Mouse (Mus musculus) cortical plate, adult 2 months (tissue): Measurements from ENCODE around the gene Rnf145. TPM values are rescaled to one million over a fixed set of nuclear protein-coding genes. Genes with fewer than 3 reads are reported as not detected.

Experiments used
- H3K27ac ChIP-seq: fragments of 200-500 bp; 2 replicates; pipeline ENCODE4 v1.5.1; 2012; ENCODE audit warnings: low read length, control low read depth, inconsistent platforms; ENCODE audit not compliant: insufficient read depth
- H3K4me1 ChIP-seq: fragments of 200-500 bp; 2 replicates; pipeline ENCODE4 v1.6.1; 2011; ENCODE audit warnings: low read length; ENCODE audit not compliant: control insufficient read depth, insufficient read depth
- H3K4me3 ChIP-seq: fragments of 200-500 bp; 2 replicates; pipeline ENCODE4 v1.5.1; 2011; ENCODE audit warnings: mild to moderate bottlenecking, low read length, control low read depth; ENCODE audit not compliant: insufficient read depth
- CTCF ChIP-seq: fragments of 200-500 bp; IDR thresholded peaks from 2 replicates; pipeline ENCODE4 v1.5.1; 2011; ENCODE audit warnings: mild to moderate bottlenecking, control low read depth, low read length; ENCODE audit not compliant: insufficient read depth; ENCODE audit errors: extremely low read depth
- POLR2A ChIP-seq: fragments of 200-500 bp; IDR thresholded peaks from 2 replicates; pipeline ENCODE4 v1.6.1; 2011; ENCODE audit warnings: mild to moderate bottlenecking, low read length, control low read depth; ENCODE audit not compliant: insufficient read depth; ENCODE audit errors: extremely low read depth
- polyA plus RNA-seq: library from polyadenylated mRNA; depleted of rRNA; stranded (reverse); fragments of >200 nt; gene quantifications from 2 replicates; pipeline ENCODE4 v1.2.3, GENCODE M21; 2012

Gene Rnf145
- polyA plus RNA-seq, 1 experiment: 88.7 TPM

GRCm38 (mm10) chr11:44546250-44546649 lies 27.5 kb downstream of the Rnf145 start:
- Histone ChIP-seq H3K27ac (no peak overlapping the region), H3K4me1 (no peaks in the 10 kb centered on the region; the same call in 1 of the 2 replicates), H3K4me3 (no peak overlapping the region)
- TF ChIP-seq POLR2A (no peak), CTCF (no peak)

- Histone ChIP-seq H3K27ac (no peak overlapping the region), H3K4me3 (no peak overlapping the region), H3K4me1 (no peaks in the 10 kb centered on the region; the same call in 1 of the 2 replicates)
- TF ChIP-seq CTCF (no peak), POLR2A (no peak)
Observed at GRCm38 (mm10) chr11:44547651-44548196, 29.0 kb downstream of the Rnf145 start.

DNA sequence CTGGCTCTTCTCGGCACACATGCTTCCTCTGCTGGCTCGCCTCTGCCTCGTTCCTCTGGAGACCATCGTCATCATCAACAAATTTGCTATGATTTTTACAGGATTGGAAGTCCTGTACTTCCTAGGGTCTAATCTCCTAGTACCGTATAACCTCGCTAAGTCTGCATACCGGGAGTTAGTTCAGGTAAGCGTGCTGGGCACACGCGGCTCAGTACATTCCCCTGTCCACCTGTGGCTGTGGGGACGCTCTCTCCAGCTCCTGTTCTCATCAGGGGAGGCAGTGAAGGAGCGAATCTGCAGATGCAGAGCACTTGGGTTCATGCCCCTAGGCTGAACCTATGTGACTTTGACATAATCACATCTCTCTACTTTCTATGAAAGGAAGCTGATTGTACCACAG lies 30.1 kb downstream of the Rnf145 start:
- no peak overlapping the region for H3K27ac ChIP-seq
- H3K4me3 ChIP-seq: no peak overlapping the region
- TF ChIP-seq POLR2A (no peak), CTCF (no peak)
- H3K4me1 ChIP-seq: no peaks in the 10 kb centered on the region; the same call in 1 of the 2 replicates

DNA sequence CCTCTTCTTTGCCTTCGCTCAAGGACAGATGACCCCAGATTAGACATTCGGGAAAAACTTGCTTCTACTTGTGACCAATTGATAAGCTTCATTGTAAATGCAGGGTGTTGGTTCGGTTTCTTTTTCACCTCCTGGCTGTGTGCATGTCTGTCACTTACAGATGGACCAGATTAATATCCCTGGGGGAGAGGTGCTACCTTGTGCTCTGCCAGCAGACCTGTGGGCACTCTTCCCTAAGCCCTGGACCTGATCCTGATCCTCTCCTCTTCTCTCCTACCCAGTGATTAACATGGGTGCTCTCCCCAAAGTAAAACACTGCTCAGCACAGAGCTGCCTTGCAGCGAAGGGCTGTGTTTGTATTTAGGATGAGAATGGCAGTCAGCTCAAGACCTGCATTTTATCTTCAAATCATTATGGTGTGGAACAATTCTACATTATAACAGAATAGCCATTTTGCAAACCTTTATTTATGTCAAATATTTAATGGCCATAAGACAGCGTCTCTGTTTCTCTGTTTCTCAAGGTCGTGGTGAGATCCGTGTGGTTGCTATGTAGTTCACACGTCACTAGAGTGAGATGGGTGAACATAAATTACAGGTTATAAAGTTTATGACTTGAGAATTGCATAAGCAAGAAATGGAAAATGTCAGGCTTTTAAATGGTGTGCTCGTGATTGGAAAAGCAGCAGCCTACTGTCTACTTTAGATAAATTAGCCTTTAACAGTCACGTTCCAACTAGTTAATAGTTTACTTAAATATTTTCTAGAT lies 30.9 kb downstream of the Rnf145 start:
- Histone ChIP-seq H3K27ac (no peak overlapping the region), H3K4me1 (no peaks in the 10 kb centered on the region; the same call in 1 of the 2 replicates), H3K4me3 (no peak overlapping the region)
- TF ChIP-seq POLR2A: no peak
- no peak for TF ChIP-seq CTCF

GRCm38 (mm10) chr11:44550996-44551395 lies 32.2 kb downstream of the Rnf145 start:
- Histone ChIP-seq H3K4me1 (no peaks in the 10 kb centered on the region; the same call in 1 of the 2 replicates), H3K4me3 (no peak overlapping the region), H3K27ac (no peak overlapping the region)
- no peak for TF ChIP-seq CTCF
- TF ChIP-seq POLR2A: no peak

DNA sequence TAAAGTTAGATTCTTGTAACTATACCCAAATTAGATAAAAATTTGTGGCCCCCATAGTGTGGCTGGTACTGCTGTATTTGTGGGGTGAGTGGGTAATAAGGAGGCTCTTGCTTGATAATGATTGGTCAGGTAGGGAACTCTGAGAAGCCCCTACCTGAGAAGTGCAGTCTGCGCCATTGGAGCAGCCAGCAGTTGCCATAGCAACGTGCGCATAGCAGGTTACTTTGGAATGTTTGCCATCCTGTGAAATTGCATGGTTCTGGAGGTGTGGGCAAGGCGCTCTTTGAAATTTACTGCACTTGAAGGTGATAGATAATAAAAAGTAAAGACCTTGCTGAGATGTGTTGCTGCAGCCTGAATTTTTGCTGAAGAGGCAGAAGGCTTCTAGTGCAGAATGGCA lies 35.6 kb downstream of the Rnf145 start:
- Histone ChIP-seq H3K4me1 (no peaks in the 10 kb centered on the region; the same call in 1 of the 2 replicates), H3K27ac (no peak overlapping the region), H3K4me3 (no peak overlapping the region)
- TF ChIP-seq POLR2A (no peak), CTCF (no peak)

DNA sequence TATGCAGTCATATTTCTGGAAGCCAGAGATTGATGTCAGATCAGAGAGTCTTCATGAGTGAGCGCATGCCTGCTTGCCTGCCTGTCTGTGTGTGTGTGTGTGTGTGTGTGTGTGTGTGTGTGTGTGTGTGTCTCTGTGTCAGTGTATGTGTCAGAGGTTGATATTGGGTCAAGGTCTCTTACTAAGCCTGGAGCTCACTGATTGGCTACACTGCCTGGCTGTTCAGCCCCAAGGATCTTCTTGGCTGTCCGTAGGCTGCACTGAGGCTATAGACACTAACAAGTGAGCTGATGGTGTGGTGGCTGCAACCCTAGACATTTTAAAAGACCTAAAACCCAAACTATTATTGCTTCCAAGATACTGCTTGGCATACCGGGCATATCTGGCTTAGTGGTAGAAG lies 39.8 kb downstream of the Rnf145 start:
- peaks cover 1% of the 10 kb centered on the region; the same call in 1 of the 2 replicates for H3K4me1 ChIP-seq
- no peak overlapping the region for H3K27ac ChIP-seq
- no peak for TF ChIP-seq CTCF
- TF ChIP-seq POLR2A: no peak
- no peak overlapping the region for H3K4me3 ChIP-seq

GRCm38 (mm10) chr11:44559466-44559865 lies 40.7 kb downstream of the Rnf145 start:
- Histone ChIP-seq H3K27ac (no peak overlapping the region), H3K4me1 (peaks cover 1% of the 10 kb centered on the region; the same call in 1 of the 2 replicates), H3K4me3 (no peak overlapping the region)
- no peak for TF ChIP-seq CTCF
- TF ChIP-seq POLR2A: no peak

- Histone ChIP-seq H3K4me1 (0 out of 2 replicates have a peak, but pooled peaks cover 1% of the 10 kb centered on the region), H3K27ac (no peak overlapping the region), H3K4me3 (no peak overlapping the region)
- TF ChIP-seq POLR2A (no peak), CTCF (no peak)
Observed at GRCm38 (mm10) chr11:44560396-44560795, 41.6 kb downstream of the Rnf145 start.

DNA sequence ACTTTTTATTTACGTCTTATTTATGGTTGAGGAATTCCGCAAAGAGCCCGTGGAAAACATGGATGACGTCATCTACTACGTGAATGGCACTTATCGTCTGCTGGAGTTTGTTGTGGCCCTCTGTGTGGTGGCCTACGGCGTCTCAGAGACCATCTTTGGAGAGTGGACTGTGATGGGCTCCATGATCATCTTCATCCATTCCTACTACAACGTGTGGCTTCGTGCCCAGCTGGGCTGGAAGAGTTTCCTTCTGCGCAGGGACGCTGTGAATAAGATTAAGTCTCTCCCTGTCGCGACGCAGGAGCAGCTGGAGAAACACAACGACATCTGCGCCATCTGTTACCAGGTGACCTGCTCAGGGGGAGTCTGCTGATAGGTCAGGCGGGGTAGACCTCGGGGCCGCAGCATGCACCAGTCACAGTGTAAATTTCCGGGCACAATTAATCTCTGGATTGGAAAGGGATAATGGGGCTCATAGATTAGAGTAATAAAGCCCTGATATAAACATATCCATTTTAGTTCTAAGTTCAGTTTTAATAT lies 42.8 kb downstream of the Rnf145 start:
- H3K27ac ChIP-seq: no peak overlapping the region
- no peak overlapping the region for H3K4me3 ChIP-seq
- 0 out of 2 replicates have a peak, but pooled peaks cover 1% of the 10 kb centered on the region for H3K4me1 ChIP-seq
- TF ChIP-seq CTCF (no peak), POLR2A (no peak)
